Mouse (Mus musculus): Measurements from ENCODE around the gene Crabp2.

Crabp2 gene

GRCm38 (mm10) chr3:87927452-87927851, 21.0 kb upstream of the Crabp2 start:
- DNase-seq (ENCODE audit: extremely low spot score), result no peak

GRCm38 (mm10) chr3:87929341-87930077, 19.0 kb upstream of the Crabp2 start:
- no peak for DNase-seq (ENCODE audit: extremely low spot score)

GRCm38 (mm10) chr3:87930078-87930795, 18.2 kb upstream of the Crabp2 start, which contains the start of the genes Isg20l2 and Rrnad1:
TSS of gene Isg20l2 (plus strand) at chr3:87930314.
TSS of gene Rrnad1 (minus strand) at chr3:87930717.
- peak; percentile 97 for DNase-seq (ENCODE audit: extremely low spot score)

GRCm38 (mm10) chr3:87934026-87934425, 14.4 kb upstream of the Crabp2 start:
- no peak for DNase-seq (ENCODE audit: extremely low spot score)

- no peak for DNase-seq (ENCODE audit: extremely low spot score)
Observed at GRCm38 (mm10) chr3:87934501-87934900, 14.0 kb upstream of the Crabp2 start.

- no peak for DNase-seq (ENCODE audit: extremely low spot score)
Observed at GRCm38 (mm10) chr3:87935201-87935600, 13.3 kb upstream of the Crabp2 start.

GRCm38 (mm10) chr3:87935776-87936175, 12.7 kb upstream of the Crabp2 start:
- peak; percentile 75 for DNase-seq (ENCODE audit: extremely low spot score)

- no peak for DNase-seq (ENCODE audit: extremely low spot score)
Observed at GRCm38 (mm10) chr3:87940611-87941010, 7.9 kb upstream of the Crabp2 start.

GRCm38 (mm10) chr3:87942471-87942870, 6.0 kb upstream of the Crabp2 start:
- DNase-seq (ENCODE audit: extremely low spot score), result no peak

- DNase-seq (ENCODE audit: extremely low spot score), result no peak
Observed at GRCm38 (mm10) chr3:87943586-87943985, 4.9 kb upstream of the Crabp2 start.

GRCm38 (mm10) chr3:87944838-87945600, 3.4 kb upstream of the Crabp2 start:
- peak; percentile 32 for DNase-seq (ENCODE audit: extremely low spot score)

- peak; percentile 70 for DNase-seq (ENCODE audit: extremely low spot score)
Observed at GRCm38 (mm10) chr3:87945781-87946540, 2.5 kb upstream of the Crabp2 start.

- no peak for DNase-seq (ENCODE audit: extremely low spot score)
Observed at GRCm38 (mm10) chr3:87946541-87946860, 2.0 kb upstream of the Crabp2 start.

- DNase-seq (ENCODE audit: extremely low spot score), result peak; percentile 81
Observed at GRCm38 (mm10) chr3:87947056-87947810, 1.2 kb upstream of the Crabp2 start.

- peak; percentile 94 for DNase-seq (ENCODE audit: extremely low spot score)
Observed at GRCm38 (mm10) chr3:87947811-87948199, 661 bp upstream of the Crabp2 start.

- DNase-seq (ENCODE audit: extremely low spot score), result peak; percentile 45
Observed at GRCm38 (mm10) chr3:87949266-87949954, 944 bp downstream of the Crabp2 start.

GRCm38 (mm10) chr3:87949955-87950515, 1.6 kb downstream of the Crabp2 start:
- peak; percentile 65 for DNase-seq (ENCODE audit: extremely low spot score)

GRCm38 (mm10) chr3:87951946-87952345, 3.5 kb downstream of the Crabp2 start:
- no peak for DNase-seq (ENCODE audit: extremely low spot score)

GRCm38 (mm10) chr3:87952440-87952839, 4.0 kb downstream of the Crabp2 start:
- DNase-seq (ENCODE audit: extremely low spot score), result peak; percentile 59

- peak; percentile 76 for DNase-seq (ENCODE audit: extremely low spot score)
Observed at GRCm38 (mm10) chr3:87958056-87958455, 9.6 kb downstream of the Crabp2 start.

Data from embryo, embryonic 9.5 days (tissue).